Mouse (Mus musculus) right cerebral cortex, postnatal 14 days (tissue): Measurements from ENCODE around the gene Mrps33.

Experiments used
- DNase-seq: peaks from one replicate; pipeline ENCODE4 v3.0.0; 2022

Mrps33 gene

DNA sequence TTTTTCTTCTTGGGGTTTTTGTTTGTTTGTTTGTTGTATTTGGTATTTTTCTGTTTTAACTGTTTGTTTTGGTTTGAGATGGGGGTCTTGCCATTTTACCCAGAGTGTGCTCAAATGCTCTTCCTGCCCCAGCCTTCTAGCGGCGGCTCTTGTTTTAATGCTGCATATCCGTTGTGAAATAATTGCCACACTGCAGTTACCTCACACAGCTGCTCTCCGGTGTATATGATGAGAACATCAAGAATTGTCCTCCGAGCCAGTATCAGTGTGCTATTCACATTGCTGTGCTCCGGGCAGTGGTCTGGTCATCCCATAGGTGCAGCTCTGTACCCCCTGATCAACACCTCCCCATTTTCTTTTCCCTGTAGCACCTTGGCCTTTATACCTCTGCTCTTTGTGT, 34.5 kb downstream of the Mrps33 start:
- DNase-seq = no peak

GRCm38 (mm10) chr6:39775029-39775428, 35.8 kb downstream of the Mrps33 start:
- DNase-seq = no peak

DNA sequence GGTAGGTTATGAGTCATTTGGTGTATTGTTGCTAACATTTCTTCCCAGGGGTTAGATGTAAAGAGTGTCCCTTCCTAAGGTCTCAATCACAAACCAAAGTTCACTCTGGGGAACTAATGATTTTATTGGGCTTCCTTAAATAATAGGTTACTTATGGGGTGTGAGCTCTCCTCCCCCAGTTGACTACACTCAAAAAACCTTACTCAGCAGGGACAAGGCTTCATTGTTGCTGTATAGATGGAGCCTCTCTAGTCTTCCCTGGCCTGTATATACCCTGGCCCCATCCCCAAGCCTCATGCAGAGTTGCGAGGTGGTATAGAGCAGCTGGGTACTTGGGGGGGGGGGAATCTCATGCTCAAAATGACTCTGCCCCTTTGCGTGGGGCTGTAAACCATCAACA, 53.6 kb downstream of the Mrps33 start:
- DNase-seq = no peak
